Mouse (Mus musculus) ovary, adult 18-20 months (tissue): Measurements from ENCODE around the gene H2-T3.
A peak's percentile ranks its signal among the peaks of the same experiment; 100 is the strongest.
"Not testable (repeated sequence)": the region's sequence is repeated elsewhere in the genome, so short reads cannot be mapped to it uniquely, and the experiment has no call there.

Experiments used
- DNase-seq: peaks from one replicate; pipeline ENCODE4 v3.0.0; 2022; ENCODE audit warnings: low spot score, mixed read lengths

H2-T3 gene

GRCm38 (mm10) chr17:36190169-36190507, at the start of gene H2-T3:
Gene H2-T3 (minus strand): TSS chr17:36190287.
- no peak for DNase-seq

- no peak for DNase-seq
Measured at GRCm38 (mm10) chr17:36237321-36237921, 47.3 kb upstream of the H2-T3 start.

GRCm38 (mm10) chr17:36235300-36235699, 45.2 kb upstream of the H2-T3 start:
- not testable (repeated sequence) for DNase-seq

- no peak for DNase-seq
Measured at GRCm38 (mm10) chr17:36233572-36233971, 43.5 kb upstream of the H2-T3 start.

GRCm38 (mm10) chr17:36231318-36231717, 41.2 kb upstream of the H2-T3 start:
- DNase-seq, result peak; percentile 46

- DNase-seq, result no peak
Measured at GRCm38 (mm10) chr17:36229046-36229445, 39.0 kb upstream of the H2-T3 start.

- DNase-seq, result no peak
Measured at GRCm38 (mm10) chr17:36226921-36227320, 36.8 kb upstream of the H2-T3 start.

GRCm38 (mm10) chr17:36225231-36225824, 35.2 kb upstream of the H2-T3 start:
- no peak for DNase-seq

- no peak for DNase-seq
Measured at GRCm38 (mm10) chr17:36224451-36224850, 34.4 kb upstream of the H2-T3 start.

GRCm38 (mm10) chr17:36218594-36219155, 28.6 kb upstream of the H2-T3 start:
- DNase-seq, result no peak

GRCm38 (mm10) chr17:36215586-36215985, 25.5 kb upstream of the H2-T3 start:
- DNase-seq, result no peak

- DNase-seq, result no peak
Measured at GRCm38 (mm10) chr17:36206846-36207245, 16.8 kb upstream of the H2-T3 start.

GRCm38 (mm10) chr17:36205862-36206261, 15.8 kb upstream of the H2-T3 start:
- no peak for DNase-seq

GRCm38 (mm10) chr17:36205456-36205855, 15.4 kb upstream of the H2-T3 start:
- DNase-seq, result no peak

- no peak for DNase-seq
Measured at GRCm38 (mm10) chr17:36201851-36202250, 11.8 kb upstream of the H2-T3 start.

GRCm38 (mm10) chr17:36198317-36198716, 8.2 kb upstream of the H2-T3 start:
- no peak for DNase-seq

- DNase-seq, result no peak
Measured at GRCm38 (mm10) chr17:36194471-36194870, 4.4 kb upstream of the H2-T3 start.

GRCm38 (mm10) chr17:36193546-36194141, 3.6 kb upstream of the H2-T3 start:
- no peak for DNase-seq

- DNase-seq, result no peak
Measured at GRCm38 (mm10) chr17:36192371-36192770, 2.3 kb upstream of the H2-T3 start.

- DNase-seq, result no peak
Measured at GRCm38 (mm10) chr17:36189491-36190168, 457 bp downstream of the H2-T3 start.

- DNase-seq, result no peak
Measured at GRCm38 (mm10) chr17:36187540-36187939, 2.5 kb downstream of the H2-T3 start.

- no peak for DNase-seq
Measured at GRCm38 (mm10) chr17:36182212-36182611, 7.9 kb downstream of the H2-T3 start.

- DNase-seq, result not testable (repeated sequence)
Measured at GRCm38 (mm10) chr17:36179446-36179845, 10.6 kb downstream of the H2-T3 start.
